Mouse (Mus musculus) heart, embryonic 16.5 days (tissue): ENCODE data around the gene Rora. TPM values are rescaled to one million over a fixed set of nuclear protein-coding genes. Genes with fewer than 3 reads are reported as not detected.

Source experiments
- ATAC-seq: fragments of 200-750 bp; cut with Nextera tagmentation; replicated peaks from 2 replicates; pipeline ENCODE4 v1.8.0; 2017; ENCODE audit warnings: moderate number of reproducible peaks; ENCODE audit not compliant: insufficient read depth, low FRiP score; ENCODE audit errors: extremely low read depth
- H3K27ac ChIP-seq: fragments of 300-500 bp; sonication (generic); 2 replicates; pipeline ENCODE4 v1.5.1; 2014; ENCODE audit warnings: mild to moderate bottlenecking, low read length, control low read depth, moderate library complexity
- H3K27me3 ChIP-seq: fragments of 300-500 bp; sonication (generic); 2 replicates; pipeline ENCODE4 v1.6.1; 2014; ENCODE audit warnings: low read length, mixed read lengths; ENCODE audit not compliant: control insufficient read depth, insufficient read depth
- H3K36me3 ChIP-seq: fragments of 300-500 bp; sonication (generic); 2 replicates; pipeline ENCODE4 v1.6.1; 2014; ENCODE audit not compliant: control insufficient read depth, insufficient read depth
- H3K4me1 ChIP-seq: fragments of 300-500 bp; sonication (generic); 2 replicates; pipeline ENCODE4 v1.6.1; 2014; ENCODE audit warnings: low read length, mixed read lengths; ENCODE audit not compliant: control insufficient read depth, insufficient read depth
- H3K4me2 ChIP-seq: fragments of 300-500 bp; sonication (generic); 2 replicates; pipeline ENCODE4 v1.6.1; 2014; ENCODE audit warnings: low read depth, mild to moderate bottlenecking, control low read depth, low read length
- H3K4me3 ChIP-seq: fragments of 300-500 bp; sonication (generic); 2 replicates; pipeline ENCODE4 v1.5.1; 2014; ENCODE audit warnings: mild to moderate bottlenecking, control low read depth, low read length
- H3K9ac ChIP-seq: fragments of 300-500 bp; sonication (generic); 2 replicates; pipeline ENCODE4 v1.6.1; 2014; ENCODE audit warnings: low read length, control low read depth
- H3K9me3 ChIP-seq: fragments of 300-500 bp; sonication (generic); replicated peaks from 2 replicates; pipeline ENCODE4 v1.6.1; 2016; ENCODE audit warnings: low read length; ENCODE audit not compliant: control insufficient read depth
- WGBS: fragments of 180-500 bp; shearing (Covaris S2); extraction: QIAGEN DNeasy Blood & Tissue Kit; methylation state at CpG from one replicate; pipeline ENCODE4 v1.1.7; 2014; 5-methylcytosine and 5-hydroxymethylcytosine counted together
- polyA plus RNA-seq: library from polyadenylated mRNA; unstranded; fragments of >200 nt; fragmentation: Nextera tagmentation; extraction: Ambion mirVana; gene quantifications from 2 replicates; pipeline ENCODE4 v1.2.1, GENCODE M21; 2015

Gene Rora
- polyA plus RNA-seq, 1 experiment from 2014 or later = 9.4 TPM

- Histone ChIP-seq H3K4me1 (peaks cover 15% of the 10 kb centered on the region), H3K36me3 (no peaks in the 10 kb centered on the region), H3K4me3 (no peak overlapping the region), H3K9me3 (no peaks in the 10 kb centered on the region), H3K9ac (no peak overlapping the region), H3K27me3 (no peaks in the 10 kb centered on the region), H3K27ac (no peak overlapping the region), H3K4me2 (no peak overlapping the region)
- ATAC-seq = no peak
- WGBS = 86% methylated on average over 2 of the region's 2 CpGs
Measured at GRCm38 (mm10) chr9:68807735-68808134, 154.1 kb downstream of the Rora start.

DNA sequence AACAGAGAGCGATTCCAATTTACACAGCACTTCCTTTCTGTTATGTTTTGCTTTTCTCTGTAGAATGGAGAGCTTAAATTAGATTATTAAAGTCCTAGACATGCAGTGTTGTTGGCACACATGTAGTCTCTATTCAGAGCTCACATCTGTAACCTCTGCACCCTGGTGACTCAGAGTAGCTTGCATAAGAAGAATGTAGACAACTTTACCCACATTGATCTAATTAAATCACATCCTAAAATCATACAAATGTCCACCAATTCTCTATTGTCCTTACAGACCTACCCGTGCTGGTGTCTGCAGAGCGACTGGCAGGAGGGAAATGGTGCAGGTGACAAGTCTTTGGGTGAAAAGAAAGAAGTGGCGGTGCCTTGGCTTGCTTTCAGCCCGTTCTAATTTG lies 155.9 kb downstream of the Rora start:
- Histone ChIP-seq H3K4me1 (peaks cover 14% of the 10 kb centered on the region), H3K4me3 (no peak overlapping the region), H3K9me3 (no peaks in the 10 kb centered on the region), H3K9ac (no peak overlapping the region), H3K4me2 (no peak overlapping the region), H3K27me3 (no peaks in the 10 kb centered on the region), H3K36me3 (no peaks in the 10 kb centered on the region), H3K27ac (no peak overlapping the region)
- ATAC-seq = no peak
- WGBS = 78% methylated on average over 5 of the region's 5 CpGs

DNA sequence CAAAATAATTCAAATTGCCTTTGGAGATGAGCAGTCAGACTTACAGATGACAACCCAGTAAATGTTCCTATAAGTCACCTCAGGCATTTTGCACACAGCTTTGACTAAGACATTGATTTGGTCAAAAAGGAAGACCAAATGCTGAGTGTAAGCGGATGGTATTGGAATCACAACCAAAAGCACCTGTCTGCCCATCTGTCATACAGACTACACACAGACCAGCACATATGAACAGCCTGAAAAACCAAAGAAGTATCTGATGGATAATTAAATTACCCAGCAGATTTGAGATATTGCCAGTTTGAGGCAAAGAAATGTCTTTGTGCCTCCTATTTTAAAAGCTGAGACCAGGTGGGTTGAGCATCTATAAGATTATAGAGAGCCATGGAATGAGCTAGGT lies 161.1 kb downstream of the Rora start:
- Histone ChIP-seq H3K36me3 (no peaks in the 10 kb centered on the region), H3K27ac (no peak overlapping the region), H3K4me3 (no peak overlapping the region), H3K4me2 (no peak overlapping the region), H3K4me1 (peaks cover 8% of the 10 kb centered on the region; the same call in 1 of the 2 replicates), H3K27me3 (no peaks in the 10 kb centered on the region), H3K9ac (no peak overlapping the region), H3K9me3 (no peaks in the 10 kb centered on the region)
- no peak for ATAC-seq
- 97% methylated on average over 1 of the region's 1 CpGs for WGBS

DNA sequence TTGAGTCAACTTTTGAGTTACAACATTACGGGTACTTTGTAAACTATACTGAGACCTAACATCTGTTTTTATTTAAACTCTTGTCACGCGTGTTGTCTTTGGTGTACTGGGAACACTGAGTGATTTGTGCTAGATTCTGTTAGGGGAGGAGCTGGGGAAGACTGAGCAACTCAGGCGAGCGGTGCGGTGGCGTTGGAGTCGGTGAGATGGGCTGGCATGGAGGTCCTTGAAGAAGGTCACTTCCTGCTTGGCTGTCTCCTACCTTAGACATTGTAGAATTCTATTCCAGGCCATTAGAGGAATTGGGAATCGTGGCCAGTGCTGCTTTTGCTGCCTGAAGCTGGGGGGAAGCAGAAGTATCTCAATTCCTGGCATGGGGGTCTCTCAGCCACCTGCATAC lies 162.3 kb downstream of the Rora start:
- 93% methylated on average over 9 of the region's 9 CpGs for WGBS
- ATAC-seq = no peak

DNA sequence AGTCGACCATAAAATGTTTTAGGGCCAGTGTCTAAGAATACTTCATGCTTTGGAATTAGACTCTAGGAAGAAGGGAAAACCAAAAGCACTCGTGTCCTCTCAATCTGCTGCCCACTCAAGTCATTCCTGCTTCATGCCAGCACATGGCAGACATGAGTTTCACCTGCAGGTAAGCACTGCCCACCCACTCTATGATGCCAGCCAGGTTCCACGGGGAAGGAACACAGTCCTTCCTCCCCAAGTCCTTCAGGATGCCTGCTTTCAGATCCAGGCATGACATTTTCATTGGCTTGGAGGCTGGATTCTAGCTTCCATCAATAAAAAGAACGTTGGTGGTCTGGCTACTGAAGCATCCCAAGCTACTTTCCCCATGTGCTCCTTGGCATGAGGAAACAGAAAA lies 166.4 kb downstream of the Rora start:
- ATAC-seq = no peak

More for the DNA sequence above, 162.3 kb downstream of the Rora start:
- Histone ChIP-seq H3K4me1 (peaks cover 9% of the 10 kb centered on the region; the same call in 1 of the 2 replicates), H3K9me3 (no peaks in the 10 kb centered on the region), H3K9ac (no peak overlapping the region), H3K27me3 (no peaks in the 10 kb centered on the region), H3K36me3 (no peaks in the 10 kb centered on the region), H3K4me2 (no peak overlapping the region), H3K4me3 (no peak overlapping the region), H3K27ac (no peak overlapping the region)

DNA sequence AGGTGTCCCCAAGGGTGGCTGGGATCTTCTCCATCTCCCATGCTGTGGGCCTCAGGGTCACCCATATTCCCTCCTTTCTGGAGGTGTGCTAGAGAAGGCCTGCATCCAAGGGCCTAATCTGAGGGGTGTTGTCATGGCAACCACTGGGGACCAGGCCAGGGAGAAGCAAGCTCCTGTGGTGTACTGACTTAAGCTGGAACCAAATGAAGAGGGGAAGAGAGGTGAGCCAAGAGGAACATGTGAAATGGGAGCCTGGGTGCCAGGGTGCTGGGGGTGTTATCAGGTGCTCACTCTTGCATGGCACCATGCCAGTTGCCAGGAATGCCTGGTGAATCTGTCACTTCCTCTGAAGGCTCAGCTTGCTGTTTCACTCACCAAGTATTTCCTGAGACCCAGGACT lies 166.9 kb downstream of the Rora start:
- Histone ChIP-seq H3K36me3 (no peaks in the 10 kb centered on the region), H3K4me3 (no peak overlapping the region), H3K9ac (no peak overlapping the region), H3K4me2 (no peak overlapping the region), H3K4me1 (0 out of 2 replicates have a peak, but pooled peaks cover 2% of the 10 kb centered on the region), H3K27me3 (no peaks in the 10 kb centered on the region), H3K9me3 (no peaks in the 10 kb centered on the region), H3K27ac (no peak overlapping the region)
- ATAC-seq = no peak

More for the DNA sequence above, 166.4 kb downstream of the Rora start:
- 69% methylated on average over 4 of the region's 4 CpGs for WGBS
- Histone ChIP-seq H3K4me1 (0 out of 2 replicates have a peak, but pooled peaks cover 2% of the 10 kb centered on the region), H3K4me2 (no peak overlapping the region), H3K27me3 (no peaks in the 10 kb centered on the region), H3K4me3 (no peak overlapping the region), H3K9me3 (no peaks in the 10 kb centered on the region), H3K36me3 (no peaks in the 10 kb centered on the region), H3K9ac (no peak overlapping the region), H3K27ac (no peak overlapping the region)

GRCm38 (mm10) chr9:68821388-68821787 lies 167.8 kb downstream of the Rora start:
- Histone ChIP-seq H3K36me3 (no peaks in the 10 kb centered on the region), H3K9me3 (no peaks in the 10 kb centered on the region), H3K4me3 (no peak overlapping the region), H3K4me2 (no peak overlapping the region), H3K27ac (no peak overlapping the region), H3K9ac (no peak overlapping the region), H3K4me1 (0 out of 2 replicates have a peak, but pooled peaks cover 2% of the 10 kb centered on the region), H3K27me3 (no peaks in the 10 kb centered on the region)
- 72% methylated on average over 1 of the region's 1 CpGs for WGBS
- no peak for ATAC-seq

DNA sequence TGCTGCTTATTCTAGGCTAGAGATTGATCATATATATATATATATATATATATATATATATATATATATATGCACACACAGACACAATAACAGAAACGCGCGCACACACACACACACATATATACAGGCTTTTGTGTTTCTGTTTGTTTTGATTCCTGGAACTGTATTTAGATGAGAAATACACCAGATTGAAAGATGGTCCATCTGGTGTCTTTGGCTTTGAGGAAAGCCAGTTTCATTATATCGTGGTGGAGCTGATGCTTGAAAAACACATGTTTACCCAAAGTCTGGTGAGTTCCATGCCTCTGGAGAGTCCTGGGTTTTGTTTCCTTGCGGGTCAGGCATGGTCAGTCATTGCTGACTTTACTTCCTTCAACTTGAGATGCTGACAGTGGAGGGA lies 169.7 kb downstream of the Rora start:
- H3K9ac ChIP-seq = no peak overlapping the region
- H3K27me3 ChIP-seq = no peaks in the 10 kb centered on the region
- H3K36me3 ChIP-seq = no peaks in the 10 kb centered on the region
- H3K4me3 ChIP-seq = no peak overlapping the region
- H3K27ac ChIP-seq = no peak overlapping the region
- H3K4me2 ChIP-seq = no peak overlapping the region
- no peaks in the 10 kb centered on the region for H3K9me3 ChIP-seq
- no peak for ATAC-seq
- 0 out of 2 replicates have a peak, but pooled peaks cover 2% of the 10 kb centered on the region for H3K4me1 ChIP-seq
- WGBS = 92% methylated on average over 5 of the region's 5 CpGs

- Histone ChIP-seq H3K27ac (no peak overlapping the region), H3K9me3 (no peaks in the 10 kb centered on the region), H3K4me1 (0 out of 2 replicates have a peak, but pooled peaks cover 2% of the 10 kb centered on the region), H3K4me3 (no peak overlapping the region), H3K27me3 (no peaks in the 10 kb centered on the region), H3K4me2 (no peak overlapping the region), H3K9ac (no peak overlapping the region), H3K36me3 (no peaks in the 10 kb centered on the region)
- ATAC-seq = no peak
- 64% methylated on average over 4 of the region's 4 CpGs for WGBS
Measured at GRCm38 (mm10) chr9:68825107-68825506, 171.5 kb downstream of the Rora start.
